Mouse (Mus musculus) intestine, embryonic 14.5 days (tissue): ENCODE results near the gene Shisa6. TPM values are rescaled to one million over a fixed set of nuclear protein-coding genes. Genes with fewer than 3 reads are reported as not detected.

Source experiments
- ATAC-seq: fragments of 200-750 bp; cut with Nextera tagmentation; replicated peaks from 2 replicates; pipeline ENCODE4 v1.8.0; 2017; ENCODE audit warnings: low read depth, moderate number of reproducible peaks, moderate TSS enrichment, moderate library complexity; ENCODE audit not compliant: low FRiP score, low TSS enrichment
- DNase-seq: peaks from one replicate; pipeline ENCODE4 v3.0.0-alpha.2; 2018; ENCODE audit warnings: low spot score
- H3K27ac ChIP-seq: fragments of 300-500 bp; sonication (generic); 2 replicates; pipeline ENCODE4 v1.5.1; 2014; ENCODE audit warnings: low read depth, mild to moderate bottlenecking, control low read depth
- H3K27me3 ChIP-seq: fragments of 300-500 bp; sonication (generic); replicated peaks from 2 replicates; pipeline ENCODE4 v1.6.1; 2014; ENCODE audit warnings: low read length, control low read depth; ENCODE audit not compliant: control insufficient read depth, insufficient read depth
- H3K36me3 ChIP-seq: fragments of 300-500 bp; sonication (generic); 2 replicates; pipeline ENCODE4 v1.6.1; 2014; ENCODE audit warnings: low read length, control low read depth; ENCODE audit not compliant: control insufficient read depth, insufficient read depth
- H3K4me1 ChIP-seq: fragments of 300-500 bp; sonication (generic); replicated peaks from 2 replicates; pipeline ENCODE4 v1.6.1; 2014; ENCODE audit warnings: low read length, control low read depth, mixed read lengths; ENCODE audit not compliant: control insufficient read depth, insufficient read depth
- H3K4me2 ChIP-seq: fragments of 300-500 bp; sonication (generic); 2 replicates; pipeline ENCODE4 v1.6.1; 2014; ENCODE audit warnings: low read length
- H3K4me3 ChIP-seq: fragments of 300-500 bp; sonication (generic); 2 replicates; pipeline ENCODE4 v1.5.1; 2014; ENCODE audit warnings: low read depth, low read length, control low read depth, mixed read lengths
- H3K9ac ChIP-seq: fragments of 300-500 bp; sonication (generic); 2 replicates; pipeline ENCODE4 v1.6.1; 2014; ENCODE audit warnings: mild to moderate bottlenecking, low read length
- H3K9me3 ChIP-seq: fragments of 300-500 bp; sonication (generic); 2 replicates; pipeline ENCODE4 v1.6.1; 2016; ENCODE audit warnings: low read length, control low read depth; ENCODE audit not compliant: control insufficient read depth
- WGBS: fragments of 180-500 bp; shearing (Covaris S2); extraction: QIAGEN DNeasy Blood & Tissue Kit; methylation state at CpG from one replicate; pipeline ENCODE4 v1.1.7; 2014; 5-methylcytosine and 5-hydroxymethylcytosine counted together
- polyA plus RNA-seq: library from polyadenylated mRNA; unstranded; fragments of >200 nt; fragmentation: Nextera tagmentation; extraction: Ambion mirVana; gene quantifications from 2 replicates; pipeline ENCODE4 v1.2.1, GENCODE M21; 2014

Shisa6 gene
- polyA plus RNA-seq, 1 experiment from 2014 or later, result 0.11 TPM

- no peak overlapping the region for H3K27ac ChIP-seq
- H3K9ac ChIP-seq, result no peak overlapping the region
- H3K9me3 ChIP-seq, result no peaks in the 10 kb centered on the region
- H3K4me2 ChIP-seq, result no peak overlapping the region
- H3K27me3 ChIP-seq, result peaks cover 7% of the 10 kb centered on the region; the same call in 1 of the 2 replicates
- H3K36me3 ChIP-seq, result no peaks in the 10 kb centered on the region
- DNase-seq (no peak), ATAC-seq (no peak)
- 0 out of 2 replicates have a peak, but pooled peaks cover 2% of the 10 kb centered on the region for H3K4me1 ChIP-seq
- WGBS, result 78% methylated on average over 2 of the region's 2 CpGs
- H3K4me3 ChIP-seq, result no peak overlapping the region
These were observed 361.7 kb downstream of the Shisa6 start for GRCm38 (mm10) chr11:66164022-66164421.
